Mouse (Mus musculus): ENCODE measurements around the gene Prg2.

Gene Prg2

GRCm38 (mm10) chr2:85030989-85031388 is 50.7 kb downstream of the Prg2 start:
- no peak for DNase-seq (ENCODE audit: low read depth)

GRCm38 (mm10) chr2:85033121-85033520 is 52.9 kb downstream of the Prg2 start:
- DNase-seq (ENCODE audit: low read depth): no peak
